Mouse (Mus musculus) common myeloid progenitor, adult 5-6 weeks (primary cell): ENCODE measurements around the gene Polm. TPM values are rescaled to one million over a fixed set of nuclear protein-coding genes. Genes with fewer than 3 reads are reported as not detected.

Source experiments
- ATAC-seq: replicated peaks from 2 replicates; pipeline ENCODE4 v1.8.0; 2016; ENCODE audit warnings: low read depth, mild to moderate bottlenecking, moderate TSS enrichment, inconsistent platforms; ENCODE audit not compliant: poor library complexity, severe bottlenecking
- total RNA-seq: library from RNA; stranded (forward); fragments of 200-1000, 187-1606 nt; gene quantifications from 2 replicates; pipeline ENCODE4 v1.2.3, GENCODE M21; 2017

The Polm gene
- 0.97 and 2.6 TPM in 2 replicates for total RNA-seq

GRCm38 (mm10) chr11:5837251-5838246 is at the start of gene Polm:
Gene Polm, minus strand, starts transcription at chr11:5838016.
- peak; percentile 87 for ATAC-seq

- ATAC-seq: no peak
These were observed 49.4 kb upstream of the Polm start for GRCm38 (mm10) chr11:5887250-5887649.

- peak; percentile 72; the same call in 1 of the 2 replicates for ATAC-seq
These were observed 48.4 kb upstream of the Polm start for GRCm38 (mm10) chr11:5886187-5886586.

- ATAC-seq: peak; percentile 7; the same call in 1 of the 2 replicates
These were observed 44.7 kb upstream of the Polm start for GRCm38 (mm10) chr11:5882518-5882917.

GRCm38 (mm10) chr11:5879905-5880304 is 42.1 kb upstream of the Polm start:
- ATAC-seq: peak; percentile 30; the same call in 1 of the 2 replicates

- ATAC-seq: no peak
These were observed 40.8 kb upstream of the Polm start for GRCm38 (mm10) chr11:5878661-5879060.

GRCm38 (mm10) chr11:5877921-5878526 is 40.2 kb upstream of the Polm start, which contains the start of gene Pold2:
Gene Pold2, minus strand, starts transcription at chr11:5878292.
- ATAC-seq: peak; percentile 95

GRCm38 (mm10) chr11:5877421-5877820 is 39.6 kb upstream of the Polm start:
- ATAC-seq: no peak

GRCm38 (mm10) chr11:5873192-5873591 is 35.4 kb upstream of the Polm start:
- ATAC-seq: no peak

- ATAC-seq: no peak
These were observed 34.9 kb upstream of the Polm start for GRCm38 (mm10) chr11:5872707-5873106.

GRCm38 (mm10) chr11:5870069-5870468 is 32.3 kb upstream of the Polm start:
- no peak for ATAC-seq

- ATAC-seq: no peak
These were observed 31.5 kb upstream of the Polm start for GRCm38 (mm10) chr11:5869331-5869730.

GRCm38 (mm10) chr11:5868324-5868723 is 30.5 kb upstream of the Polm start:
- ATAC-seq: no peak

- no peak for ATAC-seq
These were observed 29.4 kb upstream of the Polm start for GRCm38 (mm10) chr11:5867196-5867595.

- ATAC-seq: no peak
These were observed 24.7 kb upstream of the Polm start for GRCm38 (mm10) chr11:5862394-5863105.

GRCm38 (mm10) chr11:5861678-5862393 is 24.0 kb upstream of the Polm start, which contains the start of gene Aebp1:
Gene Aebp1, plus strand, starts transcription at chr11:5861947.
- ATAC-seq: peak; percentile 39

- no peak for ATAC-seq
These were observed 22.8 kb upstream of the Polm start for GRCm38 (mm10) chr11:5860639-5861038.

- no peak for ATAC-seq
These were observed 22.2 kb upstream of the Polm start for GRCm38 (mm10) chr11:5859883-5860550.

- ATAC-seq: no peak
These were observed 20.9 kb upstream of the Polm start for GRCm38 (mm10) chr11:5858723-5859122.
